Mouse (Mus musculus) ES-E14 (cell line): ENCODE measurements around the gene Mdh1. TPM values are rescaled to one million over a fixed set of nuclear protein-coding genes. Genes with fewer than 3 reads are reported as not detected.
"Not testable (repeated sequence)": the region's sequence is repeated elsewhere in the genome, so short reads cannot be mapped to it uniquely, and the experiment has no call there.

ENCODE experiments used
- DNase-seq: peaks from one replicate; pipeline ENCODE4 v3.0.0-alpha.2; 2013; ENCODE audit warnings: low read depth, low spot score
- H3K27ac ChIP-seq: 2 replicates; pipeline ENCODE4 v1.5.1; 2012; ENCODE audit warnings: low read depth, mild to moderate bottlenecking, low read length, moderate library complexity, mixed read lengths; ENCODE audit not compliant: poor library complexity, insufficient read depth, severe bottlenecking
- H3K36me3 ChIP-seq: 2 replicates; pipeline ENCODE4 v1.6.1; 2012; ENCODE audit warnings: mild to moderate bottlenecking, low read length, moderate library complexity, mixed read lengths; ENCODE audit not compliant: control insufficient read depth, poor library complexity, insufficient read depth, severe bottlenecking
- H3K4me1 ChIP-seq, 2 experiments: fragments of 150-350 bp in 1 of 2; sonication (generic) in 1 of 2; 2 replicates each; pipeline ENCODE4 v1.6.1; 2012; ENCODE audit warnings: low read length in 2 of 2, mild to moderate bottlenecking in 1 of 2, mixed read lengths in 1 of 2; ENCODE audit not compliant: control insufficient read depth in 2 of 2, insufficient read depth in 2 of 2, poor library complexity in 1 of 2
- H3K4me3 ChIP-seq, 2 experiments: fragments of 150-350 bp in 1 of 2; sonication (generic) in 1 of 2; 2 replicates each; pipeline ENCODE4 v1.5.1; 2012; ENCODE audit warnings: low read length in 2 of 2, low read depth in 1 of 2, mild to moderate bottlenecking in 1 of 2, mixed read lengths in 1 of 2; ENCODE audit not compliant: insufficient read depth in 1 of 2, poor library complexity in 1 of 2, severe bottlenecking in 1 of 2
- H3K9ac ChIP-seq: 2 replicates; pipeline ENCODE4 v1.6.1; 2012; ENCODE audit warnings: low read depth, mild to moderate bottlenecking, low read length, mixed read lengths; ENCODE audit not compliant: poor library complexity, insufficient read depth, severe bottlenecking
- H3K9me3 ChIP-seq: fragments of 150-350 bp; sonication (generic); 2 replicates; pipeline ENCODE4 v1.6.1; 2012; ENCODE audit warnings: low read depth, mild to moderate bottlenecking, low read length; ENCODE audit not compliant: control insufficient read depth, insufficient read depth
- CHD2 ChIP-seq: IDR thresholded peaks from 2 replicates; pipeline ENCODE4 v1.6.1; 2014; ENCODE audit warnings: mild to moderate bottlenecking, low read depth, low read length, inconsistent platforms
- HCFC1 ChIP-seq: IDR thresholded peaks from 2 replicates; pipeline ENCODE4 v1.6.1; 2012; ENCODE audit warnings: low read length, inconsistent platforms, borderline replicate concordance; ENCODE audit not compliant: insufficient read depth
- MAFK ChIP-seq: IDR thresholded peaks from 2 replicates; pipeline ENCODE4 v1.6.1; 2014; ENCODE audit warnings: mild to moderate bottlenecking, low read depth, low read length, inconsistent platforms; ENCODE audit not compliant: insufficient read depth
- ZC3H11A ChIP-seq: IDR thresholded peaks from 2 replicates; pipeline ENCODE4 v1.6.1; 2012; ENCODE audit warnings: low read depth, mild to moderate bottlenecking, inconsistent platforms, low read length, borderline replicate concordance
- ZNF384 ChIP-seq: IDR thresholded peaks from 2 replicates; pipeline ENCODE4 v1.6.1; 2012; ENCODE audit warnings: low read depth, low read length, inconsistent platforms
- in situ Hi-C, 2 experiments: fragments of 600-800 bp; cut with MboI; formaldehyde crosslinking; loops; one replicate each; pipeline ENCODE4 v1.15.1; 2025; ENCODE audit warnings: low sequenced_read_pairs in 2 of 2, inconsistent platforms in 1 of 2; ENCODE audit not compliant: unreplicated experiment in 2 of 2
- total RNA-seq: library from RNA; depleted of rRNA; stranded (reverse); fragments of 300-350 nt; gene quantifications from 2 replicates; pipeline ENCODE4 v1.2.3, GENCODE M21; 2012

Mdh1 gene
- total RNA-seq, 1 experiment: 141 TPM

DNA sequence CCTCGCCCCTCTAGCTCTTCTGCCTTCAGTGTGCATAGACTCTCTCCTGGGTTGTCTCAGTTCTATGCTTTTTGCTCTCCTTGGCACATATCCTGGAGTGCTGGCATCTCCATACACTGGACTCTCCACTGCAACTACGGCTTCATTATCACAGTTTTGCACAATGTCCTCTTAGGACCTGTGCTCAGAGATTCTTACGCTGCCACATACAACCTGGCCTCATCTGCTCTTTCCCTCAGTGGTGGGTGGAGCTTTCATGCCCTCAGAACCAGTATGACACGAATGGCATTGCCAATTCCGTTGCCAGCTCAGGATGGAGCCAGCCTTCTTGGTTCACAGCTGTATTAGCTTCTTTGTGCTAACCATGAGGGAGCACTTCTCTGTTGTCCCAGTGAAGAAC lies 29.4 kb downstream of the Mdh1 start:
- no peak for TF ChIP-seq ZNF384
- Histone ChIP-seq H3K36me3 (no peaks in the 10 kb centered on the region), H3K9me3 (no peaks in the 10 kb centered on the region), H3K4me1 (no peaks in the 10 kb centered on the region), H3K27ac (no peak overlapping the region), H3K4me3 (no peak overlapping the region), H3K9ac (no peak overlapping the region)
- in situ Hi-C loops: no loop called here
- DNase-seq: no peak

DNA sequence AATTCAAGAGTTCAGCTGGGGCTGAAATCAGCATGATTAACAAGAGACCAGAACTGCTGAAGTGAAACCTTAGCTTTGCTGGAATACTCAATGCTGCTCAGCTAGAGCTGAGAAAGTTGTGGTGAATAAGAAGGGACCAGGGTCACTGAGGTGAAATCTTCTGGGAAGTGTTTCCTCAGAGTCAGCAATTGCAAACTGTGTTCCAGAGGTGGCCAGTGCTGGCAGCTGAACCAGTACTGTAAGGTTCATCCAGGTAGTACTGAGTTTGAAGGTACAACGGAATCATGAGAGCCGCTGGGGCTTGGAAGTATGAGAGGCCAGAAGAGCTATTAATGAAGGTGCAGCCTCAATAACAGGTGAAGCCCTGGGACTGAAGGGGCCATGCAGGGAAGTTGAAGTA lies 31.5 kb downstream of the Mdh1 start:
- no peak for TF ChIP-seq HCFC1
- TF ChIP-seq CHD2: no peak
- no peak for TF ChIP-seq ZC3H11A
- TF ChIP-seq ZNF384: no peak
- no peak for TF ChIP-seq MAFK
- Histone ChIP-seq H3K27ac (no peak overlapping the region), H3K4me3 (no peak overlapping the region), H3K9ac (no peak overlapping the region), H3K9me3 (no peaks in the 10 kb centered on the region), H3K36me3 (no peaks in the 10 kb centered on the region), H3K4me1 (no peaks in the 10 kb centered on the region)
- in situ Hi-C loops: no loop called here
- no peak for DNase-seq

DNA sequence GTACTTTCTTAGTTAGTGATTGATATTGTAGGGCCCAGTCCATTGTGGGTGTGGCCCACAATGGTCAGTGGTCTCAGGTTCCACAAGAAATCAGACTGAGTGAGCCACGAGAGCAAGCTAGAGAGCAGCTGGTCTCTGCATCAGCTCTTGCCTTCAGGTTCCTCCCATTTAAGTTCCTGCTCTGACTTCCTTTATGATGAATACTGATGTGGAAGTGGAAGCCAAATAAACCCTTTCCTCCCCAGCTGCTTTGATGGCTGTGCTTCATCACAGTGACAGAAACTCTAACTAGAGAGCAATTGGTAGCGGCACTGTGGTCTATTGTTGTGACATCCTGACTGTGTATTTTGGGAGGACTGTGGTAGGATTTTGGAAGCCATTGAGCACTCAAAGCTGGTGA lies 32.1 kb downstream of the Mdh1 start:
- no peaks in the 10 kb centered on the region for H3K36me3 ChIP-seq
- no peaks in the 10 kb centered on the region for H3K9me3 ChIP-seq
- no peak overlapping the region for H3K9ac ChIP-seq
- in situ Hi-C loops: no loop called here
- no peaks in the 10 kb centered on the region for H3K4me1 ChIP-seq
- H3K27ac ChIP-seq: no peak overlapping the region
- DNase-seq: no peak
- TF ChIP-seq MAFK (no peak), ZC3H11A (no peak)
- no peak overlapping the region for H3K4me3 ChIP-seq

DNA sequence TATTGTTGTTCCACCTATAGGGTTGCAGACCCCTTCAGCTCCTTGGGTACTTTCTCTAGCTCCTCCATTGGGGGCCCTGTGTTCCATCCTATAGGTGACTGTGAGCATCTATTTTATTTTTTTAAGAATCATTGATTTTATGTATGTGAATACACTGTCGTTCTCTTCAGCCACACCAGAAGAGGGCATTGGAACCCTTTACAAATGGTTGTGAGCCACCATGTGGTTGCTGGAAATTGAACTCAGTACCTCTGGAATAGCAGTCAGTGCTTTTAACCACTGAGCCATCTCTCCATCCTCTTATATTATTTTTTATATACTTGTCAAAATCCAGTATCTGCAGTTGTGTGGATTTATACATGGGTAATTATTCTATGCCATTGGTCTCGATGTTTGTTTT lies 41.3 kb downstream of the Mdh1 start:
- in situ Hi-C loops, H3K4me1 ChIP-seq, H3K4me3 ChIP-seq, H3K27ac ChIP-seq, H3K36me3 ChIP-seq, H3K9me3 ChIP-seq, DNase-seq, H3K9ac ChIP-seq: not testable (repeated sequence)

DNA sequence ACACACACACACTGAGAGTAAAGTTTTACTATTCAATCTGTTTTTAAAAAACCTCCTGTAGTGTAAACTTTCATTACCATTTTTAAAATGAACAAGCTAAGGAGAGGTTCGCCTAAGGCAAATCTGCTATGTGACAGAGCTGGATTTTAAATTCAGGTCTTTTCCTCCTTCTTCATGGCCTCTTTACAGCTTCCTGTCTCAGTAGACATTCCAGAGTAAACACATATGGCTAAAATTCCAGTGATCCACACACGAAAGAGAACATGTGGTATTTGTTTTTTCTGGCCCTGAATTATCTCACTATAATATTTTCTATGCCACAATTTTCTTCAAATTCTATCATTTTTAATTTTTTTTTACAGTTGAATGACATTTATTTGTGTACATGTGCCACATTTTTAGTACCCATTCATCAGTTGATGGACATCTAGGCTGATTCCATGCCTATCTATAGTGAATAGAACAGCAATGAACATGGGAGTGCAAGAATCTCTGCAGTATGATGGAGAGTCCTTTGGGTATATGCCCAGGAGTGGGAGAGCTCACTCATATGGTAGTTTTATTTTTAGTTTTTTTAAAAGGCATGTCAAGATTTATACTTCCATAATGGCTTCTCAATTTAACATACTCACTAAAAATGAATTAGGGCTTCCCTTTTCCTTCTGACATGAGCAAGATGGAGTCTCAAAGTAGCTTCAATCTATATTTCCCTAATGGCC lies 43.3 kb downstream of the Mdh1 start:
- in situ Hi-C loops: no loop called here
- Histone ChIP-seq H3K36me3 (no peaks in the 10 kb centered on the region), H3K4me1 (no peaks in the 10 kb centered on the region), H3K4me3 (no peak overlapping the region), H3K9ac (no peak overlapping the region), H3K27ac (no peak overlapping the region), H3K9me3 (no peaks in the 10 kb centered on the region)
- DNase-seq: no peak
- TF ChIP-seq ZNF384 (no peak), HCFC1 (no peak), MAFK (no peak), ZC3H11A (no peak), CHD2 (no peak)
